Mouse (Mus musculus) small intestine, adult 2 months (tissue): ENCODE data around the gene Eed.

ENCODE experiments used
- CTCF ChIP-seq: fragments of 200-500 bp; IDR thresholded peaks from 2 replicates; pipeline ENCODE4 v1.5.1; 2012; ENCODE audit warnings: low read depth, mild to moderate bottlenecking, control low read depth, inconsistent platforms, low read length, moderate library complexity, mixed read lengths; ENCODE audit not compliant: insufficient replicate concordance, insufficient read length; ENCODE audit errors: extremely low read depth
- POLR2A ChIP-seq: fragments of 200-500 bp; IDR thresholded peaks from 2 replicates; pipeline ENCODE4 v1.6.1; 2012; ENCODE audit warnings: low read depth, mild to moderate bottlenecking, control low read depth, inconsistent platforms, low read length, moderate library complexity

DNA sequence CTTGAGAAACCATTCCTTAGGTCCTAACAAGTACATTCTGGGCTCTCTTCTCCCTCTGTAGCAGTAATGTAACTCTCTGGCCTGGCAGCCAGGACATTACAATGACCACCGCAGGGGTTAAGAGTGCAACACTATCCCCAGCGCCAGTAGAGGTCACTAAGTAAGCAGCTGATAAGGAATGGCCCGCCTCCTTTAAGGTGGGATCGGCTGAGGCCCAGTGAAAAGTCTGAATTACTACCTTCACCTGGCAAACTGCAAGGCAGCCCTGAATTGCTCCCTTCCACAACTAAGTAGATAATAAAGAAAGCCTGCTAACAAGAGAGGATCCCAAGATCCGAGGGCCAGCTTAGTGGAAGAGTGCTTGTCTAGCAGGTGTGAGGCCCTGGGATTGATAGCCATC lies 23.5 kb downstream of the Eed start:
- TF ChIP-seq CTCF (no peak), POLR2A (no peak)
